Mouse (Mus musculus): ENCODE data around the gene 4930579F01Rik. TPM values are rescaled to one million over a fixed set of nuclear protein-coding genes. Genes with fewer than 3 reads are reported as not detected.

4930579F01Rik gene
- total and polyA plus RNA-seq, 2 experiments from 2014 or later: not detected

GRCm38 (mm10) chr3:138116871-138117270 lies 76.8 kb downstream of the 4930579F01Rik start:
- H3K4me2 ChIP-seq (ENCODE audit: low read depth): no peak overlapping the region
- H3K36me3 ChIP-seq (ENCODE audit: insufficient read depth): no peaks in the 10 kb centered on the region
- no peak for TF ChIP-seq CTCF (IDR thresholded peaks at IDR 0.05; ENCODE audit: low read depth)
- no peaks in the 10 kb centered on the region for H3K27me3 ChIP-seq (ENCODE audit: insufficient read depth, low read length)
- DNase-seq (no peak), ATAC-seq (no peak)
- no peak overlapping the region for H3K4me3 ChIP-seq (ENCODE audit: low read depth, low read length)
- H3K9ac ChIP-seq: no peak overlapping the region
- 82% methylated on average over 4 of the region's 4 CpGs for WGBS
- H3K9me3 ChIP-seq (ENCODE audit: low read length): no peaks in the 10 kb centered on the region
- no peaks in the 10 kb centered on the region for H3K4me1 ChIP-seq (ENCODE audit: insufficient read depth)
- no peak overlapping the region for H3K27ac ChIP-seq (ENCODE audit: low read depth, low read length)

- WGBS: 87% methylated on average over 17 of the region's 17 CpGs
- Histone ChIP-seq H3K9me3 (ENCODE audit: low read length) (no peaks in the 10 kb centered on the region), H3K36me3 (ENCODE audit: insufficient read depth) (no peaks in the 10 kb centered on the region), H3K27me3 (ENCODE audit: insufficient read depth, low read length) (no peaks in the 10 kb centered on the region), H3K9ac (no peak overlapping the region), H3K27ac (ENCODE audit: low read depth, low read length) (no peak overlapping the region), H3K4me3 (ENCODE audit: low read depth, low read length) (no peak overlapping the region), H3K4me1 (ENCODE audit: insufficient read depth) (no peaks in the 10 kb centered on the region), H3K4me2 (ENCODE audit: low read depth) (no peak overlapping the region)
- ATAC-seq: no peak
- TF ChIP-seq CTCF (IDR thresholded peaks at IDR 0.05; ENCODE audit: low read depth): no peak
- no peak for DNase-seq
Measured at GRCm38 (mm10) chr3:138114106-138114505, 79.5 kb downstream of the 4930579F01Rik start.

Other genes starting within 250 kb of the 4930579F01Rik start
- 4.3 and 4.9 TPM in 2 replicates for gene Dapp1, start 212.3 kb downstream of the 4930579F01Rik start, total RNA-seq (2014; rRNA removed)
- 2.8 and 3.3 TPM in 2 replicates for gene Dapp1, start 212.3 kb downstream of the 4930579F01Rik start, polyA plus RNA-seq (2015; fragmentation: Nextera tagmentation; extraction: Ambion mirVana)
- gene 1110002E22Rik, start 128.8 kb downstream of the 4930579F01Rik start, total RNA-seq (2014; rRNA removed): 0.19 and 0.77 TPM in 2 replicates
- gene 1110002E22Rik, start 128.8 kb downstream of the 4930579F01Rik start, polyA plus RNA-seq (2015; fragmentation: Nextera tagmentation; extraction: Ambion mirVana): 0.05 and 0.07 TPM in 2 replicates
- gene Gm5105, start 126.4 kb downstream of the 4930579F01Rik start, total RNA-seq (2014; rRNA removed): 0.15 and 0.38 TPM in 2 replicates
- gene Gm5105, start 126.4 kb downstream of the 4930579F01Rik start, polyA plus RNA-seq (2015; fragmentation: Nextera tagmentation; extraction: Ambion mirVana): 0.15 TPM in 2 replicates
- 2.5 and 7.2 TPM in 2 replicates for gene Trmt10a, start 50.4 kb downstream of the 4930579F01Rik start, total RNA-seq (2014; rRNA removed)
- gene Trmt10a, start 50.4 kb downstream of the 4930579F01Rik start, polyA plus RNA-seq (2015; fragmentation: Nextera tagmentation; extraction: Ambion mirVana): 5.1 and 6.2 TPM in 2 replicates
- gene Mttp, start 48.9 kb downstream of the 4930579F01Rik start, total RNA-seq (2014; rRNA removed): 6.4 and 7.5 TPM in 2 replicates
- gene Mttp, start 48.9 kb downstream of the 4930579F01Rik start, polyA plus RNA-seq (2015; fragmentation: Nextera tagmentation; extraction: Ambion mirVana): 4.6 and 5.0 TPM in 2 replicates
- 0.62 and 1.6 TPM in 2 replicates for gene Adh7, start 23.9 kb upstream of the 4930579F01Rik start, total RNA-seq (2014; rRNA removed)
- gene Adh7, start 23.9 kb upstream of the 4930579F01Rik start, polyA plus RNA-seq (2015; fragmentation: Nextera tagmentation; extraction: Ambion mirVana): 1.0 TPM in 2 replicates
- gene Adh1, start 67.2 kb upstream of the 4930579F01Rik start, total RNA-seq (2014; rRNA removed): 1.8 and 2.2 TPM in 2 replicates
- gene Adh1, start 67.2 kb upstream of the 4930579F01Rik start, polyA plus RNA-seq (2015; fragmentation: Nextera tagmentation; extraction: Ambion mirVana): 3.0 and 3.8 TPM in 2 replicates
- not detected in 2 replicates for gene Adh6a, start 119.5 kb upstream of the 4930579F01Rik start, total RNA-seq (2014; rRNA removed)
- not detected in 2 replicates for gene Adh6a, start 119.5 kb upstream of the 4930579F01Rik start, polyA plus RNA-seq (2015; fragmentation: Nextera tagmentation; extraction: Ambion mirVana)
- gene Adh6b, start 147.9 kb upstream of the 4930579F01Rik start, total RNA-seq (2014; rRNA removed): 0.19 and 1.0 TPM in 2 replicates
- 0.14 TPM in 1 of 2 replicates, not detected in the other for gene Adh6b, start 147.9 kb upstream of the 4930579F01Rik start, polyA plus RNA-seq (2015; fragmentation: Nextera tagmentation; extraction: Ambion mirVana)
- not detected in 2 replicates for gene Adh4, start 221.6 kb upstream of the 4930579F01Rik start, total RNA-seq (2014; rRNA removed)
- not detected in 2 replicates for gene Adh4, start 221.6 kb upstream of the 4930579F01Rik start, polyA plus RNA-seq (2015; fragmentation: Nextera tagmentation; extraction: Ambion mirVana)
- 150 and 168 TPM in 2 replicates for gene Adh5, start 249.3 kb upstream of the 4930579F01Rik start, total RNA-seq (2014; rRNA removed)
- gene Adh5, start 249.3 kb upstream of the 4930579F01Rik start, polyA plus RNA-seq (2015; fragmentation: Nextera tagmentation; extraction: Ambion mirVana): 230 and 273 TPM in 2 replicates